Mouse (Mus musculus) liver, embryonic 15.5 days (tissue): Measurements from ENCODE around the gene Zbtb37. TPM values are rescaled to one million over a fixed set of nuclear protein-coding genes. Genes with fewer than 3 reads are reported as not detected.

ENCODE experiments used
- ATAC-seq: fragments of 200-750 bp; cut with Nextera tagmentation; 2 replicates; pipeline ENCODE4 v1.8.0; 2017; ENCODE audit warnings: moderate number of reproducible peaks, mild to moderate bottlenecking, moderate library complexity; ENCODE audit not compliant: insufficient read depth
- H3K27ac ChIP-seq: fragments of 300-500 bp; sonication (generic); replicated peaks from 2 replicates; pipeline ENCODE4 v1.5.1; 2015; ENCODE audit warnings: mild to moderate bottlenecking, inconsistent platforms
- H3K27me3 ChIP-seq: fragments of 300-500 bp; sonication (generic); 2 replicates; pipeline ENCODE4 v1.6.1; 2015; ENCODE audit warnings: mild to moderate bottlenecking, inconsistent platforms
- H3K36me3 ChIP-seq: fragments of 300-500 bp; sonication (generic); replicated peaks from 2 replicates; pipeline ENCODE4 v1.6.1; 2015; ENCODE audit warnings: moderate library complexity, mild to moderate bottlenecking, inconsistent platforms
- H3K4me1 ChIP-seq: fragments of 300-500 bp; sonication (generic); replicated peaks from 2 replicates; pipeline ENCODE4 v1.6.1; 2015; ENCODE audit warnings: inconsistent platforms
- H3K4me2 ChIP-seq: fragments of 300-500 bp; sonication (generic); 2 replicates; pipeline ENCODE4 v1.6.1; 2015; ENCODE audit warnings: moderate library complexity, mild to moderate bottlenecking, inconsistent platforms
- H3K4me3 ChIP-seq: fragments of 300-500 bp; sonication (generic); replicated peaks from 2 replicates; pipeline ENCODE4 v1.5.1; 2015; ENCODE audit warnings: mild to moderate bottlenecking, inconsistent platforms
- H3K9ac ChIP-seq: fragments of 300-500 bp; sonication (generic); 2 replicates; pipeline ENCODE4 v1.6.1; 2015; ENCODE audit warnings: moderate library complexity, mild to moderate bottlenecking, inconsistent platforms
- H3K9me3 ChIP-seq: fragments of 300-500 bp; sonication (generic); replicated peaks from 2 replicates; pipeline ENCODE4 v1.6.1; 2016; ENCODE audit warnings: inconsistent platforms
- WGBS: fragments of 180-500 bp; shearing (Covaris S2); methylation state at CpG from one replicate; pipeline ENCODE4 v1.1.7; 2015; ENCODE audit warnings: mixed read lengths; ENCODE audit not compliant: insufficient replicate concordance; 5-methylcytosine and 5-hydroxymethylcytosine counted together
- polyA plus RNA-seq: library from polyadenylated mRNA; unstranded; fragments of >200 nt; fragmentation: Nextera tagmentation; extraction: Ambion mirVana; gene quantifications from 2 replicates; pipeline ENCODE4 v1.2.1, GENCODE M21; 2015

Gene Zbtb37
- polyA plus RNA-seq, 1 experiment from 2014 or later, result 1.3 TPM

GRCm38 (mm10) chr1:160978071-160978735, 56.4 kb downstream of the Zbtb37 start, which contains the start of gene Serpinc1:
Gene Serpinc1 (plus strand): TSS chr1:160978585.
- no peak within 1 kb of the TSS for H3K4me3 ChIP-seq
- no peak within 1 kb of the TSS for H3K27ac ChIP-seq
- 0 out of 2 replicates have a peak, but pooled peaks cover 9% of the 10 kb centered on the region for H3K36me3 ChIP-seq
- ATAC-seq, result no peak
- H3K4me1 ChIP-seq, result no peaks in the 10 kb centered on the region; the same call in 1 of the 2 replicates
- H3K27me3 ChIP-seq, result no peaks in the 10 kb centered on the region
- H3K4me2 ChIP-seq, result no peak within 1 kb of the TSS
- no peak within 1 kb of the TSS for H3K9ac ChIP-seq
- no peaks in the 10 kb centered on the region for H3K9me3 ChIP-seq
- WGBS, result 63% methylated on average over 4 of the region's 4 CpGs

DNA sequence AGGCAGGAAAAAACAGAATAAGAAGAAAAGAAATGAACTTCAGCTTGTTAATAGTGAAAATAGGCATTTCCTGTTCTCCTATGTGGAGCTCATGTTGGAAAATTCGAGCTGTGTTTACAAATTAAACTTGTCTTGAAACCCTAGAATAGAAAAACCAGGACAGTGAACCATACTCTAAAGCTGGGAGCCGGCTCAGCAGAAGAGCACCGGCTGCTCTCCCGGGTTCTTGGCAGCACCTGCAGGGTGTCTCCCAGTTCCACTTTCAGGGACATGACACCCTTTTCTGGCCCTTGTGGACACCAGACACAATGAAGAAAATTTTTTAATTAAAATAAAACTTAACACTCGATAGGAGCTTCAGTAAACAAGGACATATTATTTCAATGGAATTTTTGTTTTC, 66.0 kb downstream of the Zbtb37 start:
- peaks cover 60% of the 10 kb centered on the region for H3K36me3 ChIP-seq
- no peaks in the 10 kb centered on the region for H3K27me3 ChIP-seq
- no peak overlapping the region for H3K27ac ChIP-seq
- no peak overlapping the region for H3K9ac ChIP-seq
- 79% methylated on average over 5 of the region's 5 CpGs for WGBS
- no peak for ATAC-seq
- no peaks in the 10 kb centered on the region for H3K4me1 ChIP-seq
- H3K9me3 ChIP-seq, result no peaks in the 10 kb centered on the region
- no peak overlapping the region for H3K4me3 ChIP-seq
- H3K4me2 ChIP-seq, result no peak overlapping the region

DNA sequence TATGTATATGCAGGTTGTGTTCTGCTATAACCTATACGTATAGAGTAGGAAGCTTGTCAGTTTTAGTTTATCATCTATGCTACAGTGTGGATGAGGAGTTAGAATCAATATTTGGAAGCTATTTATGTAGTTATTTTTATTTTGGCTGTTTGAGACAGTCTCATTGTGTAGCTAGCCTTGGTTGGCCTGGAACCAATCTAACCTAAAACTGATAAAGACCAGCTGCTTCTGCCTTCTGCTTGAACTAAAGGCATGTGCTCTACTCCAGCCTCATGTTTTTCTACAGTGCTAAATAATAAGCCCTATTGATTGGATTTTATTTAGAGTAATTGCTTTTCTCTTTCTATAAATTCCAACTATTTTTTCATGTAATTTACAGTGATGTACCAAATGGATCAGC, 67.4 kb downstream of the Zbtb37 start:
- H3K27ac ChIP-seq, result no peak overlapping the region
- no peaks in the 10 kb centered on the region for H3K4me1 ChIP-seq
- no peak overlapping the region for H3K4me3 ChIP-seq
- H3K9me3 ChIP-seq, result no peaks in the 10 kb centered on the region
- H3K27me3 ChIP-seq, result no peaks in the 10 kb centered on the region
- ATAC-seq, result no peak
- no peak overlapping the region for H3K9ac ChIP-seq
- WGBS, result 80% methylated on average over 1 of the region's 1 CpGs
- H3K4me2 ChIP-seq, result no peak overlapping the region
- H3K36me3 ChIP-seq, result peaks cover 74% of the 10 kb centered on the region

DNA sequence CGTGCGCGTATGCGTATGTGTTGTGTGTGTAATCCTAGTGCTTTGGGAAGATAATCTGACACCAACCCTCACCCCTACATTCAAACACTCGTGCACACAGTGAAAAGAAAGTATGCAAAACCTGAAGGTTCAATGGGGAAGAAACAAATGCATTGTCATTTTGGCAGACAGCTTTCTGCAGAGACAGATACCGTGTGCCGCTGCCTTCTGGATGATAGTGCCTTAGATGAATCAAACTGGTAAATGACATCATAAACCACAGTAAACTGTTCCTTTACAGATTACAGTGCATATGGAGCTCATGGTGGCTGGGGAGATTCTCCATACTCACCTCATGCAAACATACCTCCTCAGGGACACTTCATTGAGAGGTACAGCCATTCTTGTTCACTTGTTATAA, 71.5 kb downstream of the Zbtb37 start:
- Histone ChIP-seq H3K4me3 (no peak overlapping the region), H3K9ac (no peak overlapping the region), H3K27ac (no peak overlapping the region), H3K4me2 (no peak overlapping the region), H3K4me1 (no peaks in the 10 kb centered on the region), H3K36me3 (peaks cover 80% of the 10 kb centered on the region), H3K27me3 (no peaks in the 10 kb centered on the region), H3K9me3 (no peaks in the 10 kb centered on the region)
- 65% methylated on average over 7 of the region's 7 CpGs for WGBS
- no peak for ATAC-seq

Other genes with a start within 250 kb of the Zbtb37 start
- 26.5 and 26.7 TPM in 2 replicates for gene Rabgap1l, start 241.6 kb downstream of the Zbtb37 start, polyA plus RNA-seq
- gene Rc3h1, start 128.4 kb downstream of the Zbtb37 start, polyA plus RNA-seq, result 3.9 and 4.8 TPM in 2 replicates
- gene Serpinc1, start 56.3 kb downstream of the Zbtb37 start, polyA plus RNA-seq, result 916 and 1,075 TPM in 2 replicates
- 29.9 and 30.5 TPM in 2 replicates for gene Dars2, start 35.8 kb upstream of the Zbtb37 start, polyA plus RNA-seq
- gene Cenpl, start 35.9 kb upstream of the Zbtb37 start, polyA plus RNA-seq, result 38.0 and 39.3 TPM in 2 replicates
- 4.5 and 5.4 TPM in 2 replicates for gene Klhl20, start 96.7 kb upstream of the Zbtb37 start, polyA plus RNA-seq
- gene Ankrd45, start 107.8 kb upstream of the Zbtb37 start, polyA plus RNA-seq, result 0.02 and 0.09 TPM in 2 replicates
- not detected in 2 replicates for gene Tex50, start 124.5 kb upstream of the Zbtb37 start, polyA plus RNA-seq
- gene Prdx6, start 216.4 kb upstream of the Zbtb37 start, polyA plus RNA-seq, result 354 and 355 TPM in 2 replicates